Mouse (Mus musculus): Measurements from ENCODE around the gene Nelfe. TPM values are rescaled to one million over a fixed set of nuclear protein-coding genes. Genes with fewer than 3 reads are reported as not detected.

The Nelfe gene
- total RNA-seq (2023): 10 to 100 TPM; 29.5 to 31.1 TPM

DNA sequence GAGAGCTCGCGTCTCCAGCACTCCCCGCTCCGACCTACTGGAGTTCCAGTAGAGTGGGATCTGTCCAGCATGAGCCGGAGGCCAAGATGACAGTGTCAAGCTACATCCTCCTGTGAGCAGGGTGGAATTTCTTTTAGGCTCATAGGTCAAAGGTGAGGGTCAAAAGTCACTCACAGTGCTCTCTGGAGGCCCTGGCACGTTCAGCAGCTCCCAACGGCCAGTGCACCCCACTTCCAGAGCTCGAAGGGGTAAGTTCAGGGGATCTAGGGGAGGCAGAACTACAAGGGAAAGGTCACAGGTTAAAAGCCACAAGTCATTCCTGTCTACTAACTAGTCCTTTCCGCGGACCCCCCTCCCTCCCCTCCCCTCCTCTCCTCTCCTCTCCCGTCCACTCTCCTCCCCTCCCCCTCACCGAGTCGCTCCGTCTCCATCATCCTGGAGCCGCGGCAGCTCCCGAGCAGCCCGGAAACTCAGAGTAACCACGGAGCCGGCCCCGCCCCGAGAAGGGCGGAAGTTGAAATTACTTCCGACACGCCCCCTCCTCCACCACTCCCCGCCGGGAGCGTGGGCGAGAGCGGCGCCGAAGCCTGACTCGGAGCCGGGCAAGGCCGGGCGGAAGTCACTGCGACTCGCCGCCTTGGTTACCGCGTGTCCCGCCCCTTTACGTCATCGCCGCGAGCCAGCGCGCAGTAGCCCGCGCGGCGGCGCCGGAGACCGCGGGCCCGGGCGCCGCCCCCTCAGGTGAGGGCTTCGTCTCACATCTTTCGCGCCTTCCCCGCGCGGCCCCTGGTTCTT lies at the start of gene Nelfe, which contains the start of gene Skiv2l:
TSS of gene Nelfe (plus strand) at position 670 of the 795 bp plus-strand sequence.
TSS of gene Skiv2l (minus strand) at position 489 of the 795 bp plus-strand sequence.

DNA sequence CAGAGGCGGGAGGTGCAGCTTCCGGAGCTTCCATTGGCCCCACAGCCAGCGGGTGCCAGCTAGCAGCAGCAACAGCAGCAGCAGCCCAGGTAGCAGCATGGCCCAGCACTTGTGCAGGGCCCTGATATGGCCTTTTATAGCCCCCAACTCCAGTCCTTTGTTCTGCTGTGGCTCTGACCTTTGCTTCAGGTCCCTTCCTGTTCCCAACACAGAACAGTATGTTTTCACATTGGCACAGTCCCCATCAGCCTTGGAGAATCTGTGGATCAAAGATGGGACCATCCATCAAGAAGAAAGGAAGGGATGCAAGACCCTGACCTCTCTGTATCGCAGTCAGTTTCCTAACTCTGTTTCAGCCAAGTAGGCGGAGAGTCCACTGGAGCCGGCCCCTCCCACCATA lies 45.9 kb upstream of the Nelfe start, which contains the start of gene Cyp21a1:
TSS of gene Cyp21a1 (minus strand) at position 261 of the 400 bp plus-strand sequence.

DNA sequence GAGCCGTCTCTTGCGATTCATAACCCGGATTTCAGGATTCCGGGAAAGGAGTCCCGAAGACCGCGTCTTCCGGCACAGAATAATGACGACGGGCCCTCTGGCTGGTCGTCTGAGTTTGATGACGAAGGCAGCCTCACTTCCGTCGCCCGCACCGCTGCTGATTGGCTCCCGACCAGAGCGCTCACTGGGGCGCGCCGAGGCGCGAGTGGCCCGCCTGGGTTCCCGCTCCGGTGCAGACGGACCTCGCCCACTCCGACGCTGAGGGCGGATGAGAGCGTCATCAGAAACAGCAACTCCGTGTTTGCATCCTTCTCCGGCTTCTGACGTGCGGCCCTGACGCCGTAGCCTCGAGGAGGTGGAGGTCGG lies 13.4 kb upstream of the Nelfe start, which contains the start of the genes Stk19 and Dxo:
TSS of gene Stk19 (minus strand) at position 90 of the 366 bp plus-strand sequence.
TSS of gene Dxo (plus strand) at position 164 of the 366 bp plus-strand sequence.

DNA sequence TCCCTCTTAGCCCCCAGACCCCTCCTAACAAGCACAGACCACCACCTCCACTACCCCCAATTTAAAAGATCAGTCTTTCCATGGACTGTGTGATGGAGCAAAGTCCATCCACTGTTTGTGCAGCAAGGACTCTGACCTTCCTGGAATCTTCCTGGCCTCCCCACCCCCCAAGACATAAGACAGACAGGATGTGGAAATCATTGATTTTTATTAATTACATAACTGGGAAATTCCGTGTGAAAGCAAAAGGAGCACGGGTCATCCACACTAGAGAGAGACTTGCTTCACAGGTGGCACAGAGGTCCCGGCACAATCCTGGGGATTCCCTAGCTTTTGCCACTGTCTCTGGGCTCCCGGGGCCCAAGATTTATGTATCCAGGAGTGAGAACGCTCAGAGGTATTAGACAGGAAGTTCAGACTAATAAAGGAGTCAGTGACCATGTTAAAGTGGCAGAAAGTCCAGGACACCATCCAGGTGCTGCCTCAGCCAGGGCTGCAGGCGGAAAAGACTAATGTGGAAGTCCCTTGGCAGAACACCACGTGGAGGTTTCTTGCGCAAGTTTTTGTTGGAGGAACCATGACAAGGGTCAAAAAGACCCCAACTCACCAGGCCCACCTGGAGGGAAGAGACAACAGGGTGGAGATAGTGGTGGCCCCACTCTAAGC lies 12.4 kb downstream of the Nelfe start, which contains the start of gene Cfb:
TSS of gene Cfb (minus strand) at position 103 of the 666 bp plus-strand sequence.

DNA sequence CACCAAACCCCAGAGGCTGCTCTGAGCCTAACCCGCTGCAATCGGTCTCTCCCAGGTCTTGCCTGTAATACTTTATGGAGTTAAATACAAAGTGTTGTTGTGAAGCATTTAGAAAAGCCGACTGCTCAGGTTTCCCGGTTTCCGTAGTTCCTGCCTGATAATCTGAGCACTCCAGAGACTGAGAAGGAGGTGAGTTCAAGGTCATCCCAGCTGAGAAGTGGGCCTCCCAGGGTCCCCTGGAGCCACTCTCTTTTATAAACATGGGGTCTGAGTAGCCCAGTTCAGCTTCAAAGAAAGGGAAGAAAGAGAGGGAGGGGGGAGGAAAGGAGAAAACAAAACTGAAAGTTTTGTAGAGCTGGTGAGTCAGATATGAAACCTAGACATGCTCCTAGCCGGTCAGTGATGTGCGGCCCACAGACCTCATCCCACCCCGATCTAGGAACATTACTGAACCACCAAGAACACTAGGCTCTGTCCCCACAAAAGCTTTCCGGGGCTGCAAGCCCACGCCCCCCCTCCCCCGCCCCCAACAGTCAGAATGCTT lies 29.2 kb downstream of the Nelfe start, which contains the start of gene Zbtb12:
TSS of gene Zbtb12 (plus strand) at position 148 of the 544 bp plus-strand sequence.

DNA sequence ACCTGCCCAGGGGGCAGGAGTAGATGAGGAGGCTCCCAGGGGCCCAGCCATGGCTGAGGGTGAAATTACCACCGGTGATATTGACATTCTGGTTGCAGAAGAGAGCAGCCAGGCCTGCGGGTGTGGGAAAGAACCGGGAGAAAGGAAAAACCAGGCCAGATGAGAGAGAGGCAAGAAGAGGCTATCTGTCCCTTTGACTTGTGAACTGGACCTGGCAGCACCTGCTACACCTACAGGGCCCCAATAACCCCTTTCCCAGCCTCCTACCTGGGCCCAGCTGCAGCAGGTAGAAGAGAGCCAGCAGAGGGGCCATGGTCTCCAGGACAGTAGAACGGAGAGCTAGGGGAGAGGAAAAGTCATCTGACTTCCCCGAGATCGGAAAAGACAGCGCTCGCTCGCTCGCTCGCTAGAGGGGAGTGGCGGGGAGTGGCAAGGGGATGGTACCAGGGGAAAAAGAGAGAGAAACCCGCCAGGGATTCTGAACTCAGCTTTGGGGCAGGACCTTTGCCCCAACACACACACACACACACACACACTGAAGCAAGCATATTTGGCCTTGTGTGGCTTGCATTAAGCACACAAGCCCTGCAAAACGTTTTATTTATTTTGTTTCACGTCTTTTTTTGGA lies 31.6 kb downstream of the Nelfe start, which contains the start of gene Gm20547:
TSS of gene Gm20547 (minus strand) at position 360 of the 628 bp plus-strand sequence.

DNA sequence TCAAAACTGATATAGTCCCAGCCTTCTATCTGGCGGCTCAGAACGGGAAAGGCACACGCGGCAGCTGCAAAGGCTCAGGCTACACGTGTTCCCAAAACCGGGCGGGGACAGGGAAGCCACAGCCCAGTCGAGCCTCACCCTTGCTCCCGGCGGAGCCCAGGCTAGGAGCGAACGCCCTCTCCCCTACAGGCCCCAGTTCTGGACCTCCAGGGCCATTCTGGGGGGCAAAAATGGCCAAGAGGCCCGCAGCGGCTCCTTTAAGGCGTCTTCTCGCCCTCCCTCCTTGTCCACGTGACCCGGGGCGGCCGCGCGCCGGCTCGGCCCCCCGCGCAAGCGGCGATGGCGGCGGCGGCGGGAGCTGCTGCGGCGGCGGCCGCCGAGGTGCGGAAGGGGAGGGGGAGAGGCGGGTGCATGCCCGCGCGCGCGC lies 48.0 kb downstream of the Nelfe start, which contains the start of the genes C2 and Ehmt2:
TSS of gene C2 (minus strand) at position 106 of the 427 bp plus-strand sequence.
TSS of gene Ehmt2 (plus strand) at position 310 of the 427 bp plus-strand sequence.

Other genes with a start within 250 kb of the Nelfe start
- gene Rnf5, start 246.7 kb upstream of the Nelfe start, total RNA-seq (2023): 10 to 100 TPM; 39.2 to 39.6 TPM
- gene Agpat1, start 246.1 kb upstream of the Nelfe start, total RNA-seq (2023): 10 to 100 TPM; 58.6 to 68.9 TPM
- 1 to 10 TPM; 5.2 to 7.1 TPM for gene Egfl8, start 234.4 kb upstream of the Nelfe start, total RNA-seq (2023)
- gene Ppt2, start 221.9 kb upstream of the Nelfe start, total RNA-seq (2023): 10 to 100 TPM; 28.1 to 31.6 TPM
- 10 to 100 TPM; 13.9 to 20.0 TPM for gene Prrt1, start 220.9 kb upstream of the Nelfe start, total RNA-seq (2023)
- 1 to 10 TPM; 2.1 to 3.5 TPM for gene Fkbpl, start 205.6 kb upstream of the Nelfe start, total RNA-seq (2023)
- gene Atf6b, start 203.2 kb upstream of the Nelfe start, total RNA-seq (2023): 10 to 100 TPM; 46.2 to 55.1 TPM
- under 1 TPM in 1 of 2 experiments, not detected in 1; 0.09 TPM for gene Tnxb, start 179.9 kb upstream of the Nelfe start, total RNA-seq (2023)
- gene C4b, start 106.5 kb upstream of the Nelfe start, total RNA-seq (2023): 1 to 10 TPM in 1 of 2 experiments, under 1 TPM in 1; 0.93 to 1.6 TPM
- not detected for gene Cyp21a1, start 45.8 kb upstream of the Nelfe start, total RNA-seq (2023)
- 10 to 100 TPM; 57.0 to 64.6 TPM for gene Stk19, start 13.4 kb upstream of the Nelfe start, total RNA-seq (2023)
- 10 to 100 TPM; 74.3 to 76.9 TPM for gene Dxo, start 13.4 kb upstream of the Nelfe start, total RNA-seq (2023)
- 100 to 1,000 TPM; 102 to 116 TPM for gene Skiv2l, start 181 bp upstream of the Nelfe start, total RNA-seq (2023)
- under 1 TPM in 1 of 2 experiments, not detected in 1; 0.38 TPM for gene Cfb, start 12.1 kb downstream of the Nelfe start, total RNA-seq (2023)
- gene Zbtb12, start 29.1 kb downstream of the Nelfe start, total RNA-seq (2023): 1 to 10 TPM; 4.7 to 5.7 TPM
- not detected for gene Gm20547, start 31.7 kb downstream of the Nelfe start, total RNA-seq (2023)
- 1 to 10 TPM in 1 of 2 experiments, under 1 TPM in 1; 0.35 to 2.6 TPM for gene C2, start 47.9 kb downstream of the Nelfe start, total RNA-seq (2023)
- gene Ehmt2, start 48.1 kb downstream of the Nelfe start, total RNA-seq (2023): 100 to 1,000 TPM; 127 to 138 TPM
- gene Slc44a4, start 64.1 kb downstream of the Nelfe start, total RNA-seq (2023): not detected
- 10 to 100 TPM; 43.5 to 54.2 TPM for gene Neu1, start 80.9 kb downstream of the Nelfe start, total RNA-seq (2023)
- gene Hspa1b, start 108.8 kb downstream of the Nelfe start, total RNA-seq (2023): 10 to 100 TPM; 10.4 to 11.9 TPM
- not detected for gene Gm20481, start 119.5 kb downstream of the Nelfe start, total RNA-seq (2023)
- 1 to 10 TPM; 3.2 to 3.6 TPM for gene Hspa1a, start 121.8 kb downstream of the Nelfe start, total RNA-seq (2023)
- not detected for gene Hspa1l, start 122.3 kb downstream of the Nelfe start, total RNA-seq (2023)
- gene Lsm2, start 131.5 kb downstream of the Nelfe start, total RNA-seq (2023): 10 to 100 TPM; 31.7 to 37.8 TPM
- 100 to 1,000 TPM; 113 to 115 TPM for gene Vars, start 150.6 kb downstream of the Nelfe start, total RNA-seq (2023)
- under 1 TPM; 0.47 to 0.52 TPM for gene Vwa7, start 166.2 kb downstream of the Nelfe start, total RNA-seq (2023)
- gene Sapcd1, start 177.6 kb downstream of the Nelfe start, total RNA-seq (2023): 1 to 10 TPM in 1 of 2 experiments, not detected in 1; 2.3 TPM
- 1 to 10 TPM; 2.0 to 3.3 TPM for gene Msh5, start 196.4 kb downstream of the Nelfe start, total RNA-seq (2023)
- 100 to 1,000 TPM; 161 to 180 TPM for gene Clic1, start 199.6 kb downstream of the Nelfe start, total RNA-seq (2023)
- 1 to 10 TPM in 1 of 2 experiments, under 1 TPM in 1; 0.86 to 4.1 TPM for gene Ddah2, start 208.6 kb downstream of the Nelfe start, total RNA-seq (2023)
- gene Ly6g6c, start 215.0 kb downstream of the Nelfe start, total RNA-seq (2023): not detected
- not detected for gene Mpig6b, start 215.8 kb downstream of the Nelfe start, total RNA-seq (2023)
- not detected for gene Ly6g6e, start 226.5 kb downstream of the Nelfe start, total RNA-seq (2023)
- gene Ly6g6d, start 227.7 kb downstream of the Nelfe start, total RNA-seq (2023): not detected
- gene Ly6g6f, start 235.2 kb downstream of the Nelfe start, total RNA-seq (2023): not detected
- 10 to 100 TPM; 73.4 to 81.3 TPM for gene Abhd16a, start 238.9 kb downstream of the Nelfe start, total RNA-seq (2023)